Mouse (Mus musculus) natural killer cell, adult 2 months (primary cell): ENCODE data around the gene Myo1d.

Source experiments
- DNase-seq, 2 experiments: peaks; one replicate each; pipeline ENCODE4 v3.0.0; 2022; ENCODE audit warnings: low spot score in 2 of 2

Myo1d gene

DNA sequence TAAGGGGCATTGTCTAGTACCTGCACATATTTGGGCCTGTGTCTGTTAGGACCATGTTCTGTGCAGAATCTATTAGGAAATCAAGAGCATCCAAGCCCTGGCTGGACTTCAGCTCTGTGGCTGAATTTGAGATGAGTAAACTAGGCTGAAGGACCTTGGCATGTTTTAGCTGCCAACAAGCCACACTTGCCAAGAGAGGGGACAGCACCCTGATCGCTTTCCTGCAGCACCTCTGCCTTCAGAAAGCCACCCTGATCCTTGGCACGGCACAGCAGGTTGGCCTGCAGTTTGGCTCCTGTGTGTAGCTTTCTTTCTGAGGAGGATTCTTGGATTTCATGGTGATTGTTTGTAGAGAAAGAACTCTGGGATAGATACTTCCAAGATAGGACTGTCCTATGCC, 1.7 kb upstream of the Myo1d start:
- DNase-seq: no peak

DNA sequence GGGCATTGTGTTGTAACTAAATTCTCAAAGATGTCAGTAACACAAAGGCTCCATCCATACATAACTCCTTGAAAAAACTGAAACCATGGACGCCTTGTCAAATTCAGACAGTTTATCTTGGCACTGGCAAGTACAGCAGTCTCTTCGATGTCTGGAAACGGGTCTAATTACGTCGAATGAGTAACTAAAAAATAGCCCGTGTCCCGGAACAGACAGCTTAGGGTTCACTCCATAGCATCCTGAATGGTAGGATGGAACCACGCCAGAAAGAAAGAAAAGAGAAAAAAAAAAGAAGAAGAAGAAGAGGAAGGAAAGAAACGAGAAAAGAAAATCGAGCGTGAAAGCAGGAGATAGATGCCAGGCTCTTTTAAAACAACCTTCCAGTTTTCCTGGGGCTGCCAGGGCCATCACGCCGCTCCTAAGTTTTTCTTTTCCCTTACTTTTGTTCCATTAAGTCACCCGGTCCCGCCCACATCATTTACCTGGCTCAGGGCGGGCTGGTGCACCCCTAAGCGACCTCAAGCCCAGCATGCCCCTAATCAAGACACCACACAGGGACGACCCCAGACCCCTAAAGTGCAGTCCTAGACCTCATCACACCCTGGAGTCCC, 804 bp downstream of the Myo1d start:
- DNase-seq: no peak

- no peak for DNase-seq
These were observed 1.7 kb downstream of the Myo1d start for GRCm38 (mm10) chr11:80778157-80778556.

- no peak for DNase-seq
These were observed 2.1 kb downstream of the Myo1d start for GRCm38 (mm10) chr11:80777708-80778107.

DNA sequence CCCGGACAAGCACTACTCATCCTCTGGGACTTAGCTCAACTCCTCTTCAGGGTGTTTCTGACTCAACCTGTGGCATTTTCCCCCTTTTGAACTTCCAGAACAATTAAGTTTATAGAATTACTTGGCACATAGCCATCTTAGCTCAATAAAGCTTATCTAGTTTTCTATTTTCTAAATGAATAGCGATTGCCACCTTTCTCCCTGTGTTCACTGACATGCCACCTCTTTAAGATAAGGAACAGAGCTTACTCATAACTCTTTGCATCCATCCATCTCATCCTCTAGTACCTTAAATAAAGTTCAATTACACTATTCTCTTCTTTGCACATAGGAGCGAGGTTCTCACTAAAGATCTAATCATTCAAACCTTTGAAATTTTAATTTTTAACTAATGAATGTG, 4.3 kb downstream of the Myo1d start:
- no peak for DNase-seq

GRCm38 (mm10) chr11:80772595-80773210, 7.1 kb downstream of the Myo1d start:
- DNase-seq: no peak

- no peak for DNase-seq
These were observed 8.1 kb downstream of the Myo1d start for GRCm38 (mm10) chr11:80771596-80772250.

GRCm38 (mm10) chr11:80771186-80771585, 8.6 kb downstream of the Myo1d start:
- no peak for DNase-seq

- DNase-seq: no peak
These were observed 12.6 kb downstream of the Myo1d start for GRCm38 (mm10) chr11:80767320-80767617.

DNA sequence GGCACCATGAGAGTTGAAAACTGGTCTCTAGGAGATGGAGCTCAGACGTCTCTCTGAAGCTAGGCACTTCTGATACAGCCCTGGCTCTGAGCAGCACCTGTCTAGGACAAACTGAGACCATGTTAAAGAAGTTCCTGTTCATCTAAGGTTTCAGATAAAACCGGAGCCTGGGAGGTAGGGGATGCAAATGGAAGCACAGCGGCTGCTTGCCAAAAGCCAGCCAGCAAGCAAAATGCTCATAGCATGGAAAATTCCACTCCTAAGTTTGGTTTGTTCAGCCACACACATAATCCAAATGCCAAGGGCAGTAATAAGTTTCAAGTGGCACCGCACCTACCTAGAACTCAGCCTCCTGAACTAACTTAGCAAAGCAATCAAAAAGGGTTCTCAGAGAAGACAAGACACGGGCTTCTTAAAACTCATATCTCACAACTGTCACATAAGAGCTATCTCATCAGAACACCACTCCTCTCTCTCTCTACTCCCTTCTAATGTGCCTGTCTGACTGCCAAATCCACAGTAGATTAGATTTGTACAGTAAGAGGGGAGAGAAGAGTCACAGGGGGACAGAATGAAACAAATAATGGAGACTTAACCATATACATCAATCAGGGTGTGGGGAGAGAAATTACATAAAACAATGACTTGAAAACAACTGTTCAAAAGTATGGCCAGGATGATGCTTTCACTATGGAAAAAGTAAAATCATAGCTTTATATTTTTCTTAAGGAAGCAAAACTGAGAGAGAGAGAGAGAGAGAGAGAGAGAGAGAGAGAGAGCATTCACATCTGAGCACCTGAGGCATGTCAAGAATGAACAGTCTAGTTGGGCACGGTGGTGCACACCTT, 13.1 kb downstream of the Myo1d start:
- no peak for DNase-seq

DNA sequence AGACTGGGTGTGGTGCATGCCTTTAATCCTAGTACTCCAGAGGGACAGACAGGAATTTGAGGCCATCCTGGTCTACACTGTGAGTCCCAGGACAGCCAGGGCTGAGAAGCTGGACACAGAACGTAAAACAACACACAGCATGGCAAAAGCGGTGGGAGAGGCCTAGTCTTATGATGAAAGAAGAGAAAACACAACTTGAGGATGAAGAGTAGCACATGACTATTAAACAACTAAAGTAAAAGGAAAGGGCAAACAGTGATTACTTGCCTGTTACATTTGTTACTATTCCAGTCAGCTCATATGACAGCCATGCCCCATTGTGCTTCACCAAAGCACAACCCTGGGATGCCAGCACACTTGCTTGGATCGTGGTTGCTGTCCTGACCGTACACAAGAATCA, 13.8 kb downstream of the Myo1d start:
- DNase-seq: no peak

- DNase-seq: no peak
These were observed 17.8 kb downstream of the Myo1d start for GRCm38 (mm10) chr11:80762066-80762465.

GRCm38 (mm10) chr11:80761285-80761974, 18.4 kb downstream of the Myo1d start:
- no peak for DNase-seq

GRCm38 (mm10) chr11:80759023-80759422, 20.8 kb downstream of the Myo1d start:
- no peak for DNase-seq

- DNase-seq: no peak
These were observed 25.6 kb downstream of the Myo1d start for GRCm38 (mm10) chr11:80754201-80754600.

GRCm38 (mm10) chr11:80751168-80751567, 28.7 kb downstream of the Myo1d start:
- DNase-seq: no peak

- DNase-seq: no peak
These were observed 30.6 kb downstream of the Myo1d start for GRCm38 (mm10) chr11:80749187-80749586.

GRCm38 (mm10) chr11:80745426-80745825, 34.4 kb downstream of the Myo1d start:
- no peak for DNase-seq

- DNase-seq: no peak
These were observed 35.9 kb downstream of the Myo1d start for GRCm38 (mm10) chr11:80743823-80744410.

DNA sequence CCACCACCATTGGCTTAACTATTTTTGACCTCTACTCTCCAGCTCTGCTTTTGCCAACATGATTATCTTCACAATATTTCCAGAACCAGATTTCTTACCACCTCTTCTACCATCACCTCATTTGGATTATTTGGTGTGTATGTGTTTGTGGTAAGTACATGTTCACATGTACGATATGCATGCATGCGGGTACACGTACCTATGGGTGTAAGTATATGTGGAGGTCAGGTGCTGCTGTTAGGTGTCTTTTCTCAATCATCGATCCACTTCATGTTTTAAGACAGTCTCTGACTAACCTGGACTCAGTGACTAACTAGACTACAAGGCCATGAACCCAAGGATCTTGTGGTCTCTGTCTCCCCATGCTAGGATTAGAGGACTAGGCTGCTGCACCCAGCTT, 37.4 kb downstream of the Myo1d start:
- DNase-seq: no peak

DNA sequence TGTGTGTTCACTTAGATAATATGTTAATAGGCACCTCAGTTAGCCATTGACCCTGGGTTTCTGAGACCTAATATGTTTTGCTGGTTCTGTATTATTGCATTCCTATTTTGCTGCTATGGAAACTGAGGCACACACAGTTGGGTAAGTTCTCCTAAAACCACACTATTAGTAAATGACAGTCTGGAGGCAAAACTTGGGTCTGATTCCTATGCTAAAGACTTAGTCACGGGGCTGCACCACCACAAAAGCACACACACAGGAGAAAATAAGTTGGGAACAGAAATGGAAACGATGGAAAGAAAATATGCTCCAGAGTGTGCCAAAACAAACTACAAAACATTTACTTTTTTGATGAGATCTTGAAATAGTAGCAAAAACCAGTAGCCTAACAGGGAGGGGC, 45.1 kb downstream of the Myo1d start:
- DNase-seq: no peak

DNA sequence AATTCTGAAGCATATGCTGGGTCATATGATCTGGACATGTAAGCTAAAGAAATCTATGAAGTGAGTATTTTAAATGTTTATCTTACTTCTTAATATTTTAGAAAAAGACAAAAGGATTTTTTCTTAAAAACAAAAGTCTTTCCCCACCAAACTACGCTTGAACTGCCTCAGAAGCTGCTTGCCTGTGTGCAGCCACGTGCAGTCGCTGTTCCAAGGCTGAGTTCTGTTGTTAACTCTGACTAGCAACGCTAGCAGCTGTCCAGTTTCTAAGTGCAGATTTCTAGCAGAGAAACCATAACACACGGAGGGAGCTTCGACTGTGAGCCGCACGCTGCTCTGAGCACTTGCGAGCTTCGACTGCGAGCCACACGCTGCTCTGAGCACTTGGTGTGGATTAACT, 55.1 kb downstream of the Myo1d start:
- no peak for DNase-seq
